Mouse (Mus musculus) fat pad, adult 2 months (tissue): ENCODE data around the gene Abca3.
"Not testable (repeated sequence)": the region's sequence is repeated elsewhere in the genome, so short reads cannot be mapped to it uniquely, and the experiment has no call there.

ENCODE experiments used
- DNase-seq: peaks from one replicate; pipeline ENCODE4 v3.0.0-alpha.2; 2011; ENCODE audit warnings: low read depth, low spot score; ENCODE audit errors: extremely low read depth

The Abca3 gene

DNA sequence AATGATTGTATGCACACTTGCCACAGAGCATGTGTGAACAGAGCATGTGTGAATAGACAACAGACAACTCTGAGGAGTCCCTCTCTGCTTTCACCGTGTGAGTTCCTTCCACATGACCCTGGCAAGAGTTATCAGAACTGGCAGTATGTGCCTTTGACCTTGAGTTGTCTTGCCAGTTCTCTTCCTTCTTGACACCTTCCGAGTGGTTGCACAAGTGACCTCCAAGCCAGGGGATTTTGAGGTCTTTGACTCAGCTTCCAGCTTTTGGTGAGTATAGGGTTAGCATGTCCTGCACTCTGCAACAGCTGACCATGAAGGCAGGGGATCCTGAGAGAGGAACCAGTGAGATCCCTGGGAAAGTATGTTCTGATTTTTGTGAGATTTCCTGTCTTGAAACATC lies 26.7 kb downstream of the Abca3 start:
- DNase-seq, result no peak

DNA sequence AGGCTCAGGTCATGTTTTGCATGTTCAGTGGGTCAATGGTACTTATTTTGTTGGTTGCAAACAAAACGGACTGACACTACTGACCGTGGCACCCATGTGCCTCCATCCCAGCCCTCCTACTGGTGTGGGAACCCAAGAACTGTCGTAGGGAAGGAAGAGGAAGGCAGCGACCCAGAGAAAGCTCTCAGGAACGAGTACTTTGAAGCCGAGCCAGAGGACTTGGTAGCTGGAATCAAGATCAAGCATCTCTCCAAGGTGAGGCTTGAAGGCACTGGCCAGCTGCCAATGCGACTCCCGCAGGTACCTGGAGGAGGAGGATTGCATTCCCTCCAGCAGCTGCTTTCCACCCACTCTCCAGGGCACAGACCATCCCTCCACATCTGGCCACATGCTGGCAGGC lies 32.0 kb downstream of the Abca3 start:
- no peak for DNase-seq

DNA sequence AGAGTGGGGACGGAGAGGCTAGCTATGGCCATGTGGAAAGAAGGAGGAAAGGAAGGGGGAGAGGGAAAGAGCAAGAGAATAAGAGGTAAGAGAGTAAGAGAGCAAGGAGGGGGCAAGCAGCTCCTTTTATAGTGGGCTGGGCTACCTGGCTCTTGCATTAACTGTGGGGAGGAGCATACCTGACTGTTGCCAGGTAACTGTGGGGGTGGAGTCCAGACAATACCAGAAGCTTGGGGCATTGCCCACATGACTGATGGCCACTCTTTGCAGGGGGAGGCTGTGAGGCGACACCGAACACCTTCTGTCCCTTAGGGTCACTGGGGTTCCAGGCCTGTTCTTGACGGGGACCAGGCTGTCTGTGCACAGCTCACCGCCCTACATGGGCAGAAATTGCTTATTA lies 37.0 kb downstream of the Abca3 start:
- no peak for DNase-seq

DNA sequence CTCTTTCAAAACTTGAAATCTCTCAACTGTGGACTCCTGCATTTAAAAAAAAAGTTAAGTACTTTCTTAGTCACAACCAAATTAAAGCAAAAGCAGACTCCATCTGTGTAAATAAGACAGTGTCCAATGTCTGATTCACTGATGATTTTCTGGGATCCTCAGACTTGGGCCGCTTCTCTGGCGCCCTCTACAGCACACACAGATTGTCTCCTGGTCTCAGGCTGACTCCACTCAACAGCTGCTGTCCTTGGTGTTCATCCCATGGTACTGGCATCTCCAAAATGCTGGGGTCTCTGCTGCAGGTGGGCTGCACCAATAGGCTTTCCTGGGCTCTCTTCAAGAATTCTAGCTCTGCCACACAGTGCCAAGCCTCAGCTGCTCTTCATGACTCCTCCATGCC lies 38.1 kb downstream of the Abca3 start:
- DNase-seq, result no peak

DNA sequence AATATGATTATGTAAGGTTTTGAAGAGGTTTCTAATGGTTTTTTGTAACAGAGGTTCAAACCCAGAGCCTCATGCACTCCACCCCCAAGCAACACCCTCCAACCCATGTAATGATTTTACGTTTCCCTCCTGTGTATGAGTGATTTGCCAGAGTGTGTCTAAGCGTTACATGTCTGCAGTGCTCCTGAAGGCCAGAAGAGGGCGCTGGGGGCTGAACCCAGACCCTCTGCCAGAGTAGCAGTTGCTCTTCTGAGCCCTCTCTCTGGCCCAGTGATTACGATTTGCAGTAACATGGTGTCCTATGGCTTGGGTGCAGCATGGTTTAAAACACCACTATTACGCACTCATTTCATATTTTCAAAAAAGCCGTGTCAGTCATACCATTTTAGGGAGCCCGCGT lies 39.4 kb downstream of the Abca3 start:
- no peak for DNase-seq

DNA sequence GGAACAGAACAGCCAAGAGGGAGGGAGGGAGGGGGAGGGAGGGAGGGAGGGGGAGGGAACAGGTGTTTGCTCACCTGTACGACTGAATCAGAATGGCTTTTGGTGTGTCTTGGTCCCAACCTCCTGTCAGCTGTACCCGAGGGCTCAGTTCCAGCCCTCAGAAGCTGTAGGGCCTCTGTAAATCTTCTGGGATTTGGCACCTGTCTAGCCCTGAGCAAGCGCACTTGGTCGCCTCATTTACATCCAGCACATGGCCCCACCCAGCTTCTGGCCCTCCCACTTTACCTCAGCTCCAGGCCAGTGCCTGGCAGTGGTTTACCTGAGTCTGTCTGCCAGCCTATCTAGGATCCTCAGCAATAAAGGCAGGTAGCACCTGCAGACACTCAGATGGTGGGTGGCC lies 41.8 kb downstream of the Abca3 start:
- peak; percentile 42 for DNase-seq

DNA sequence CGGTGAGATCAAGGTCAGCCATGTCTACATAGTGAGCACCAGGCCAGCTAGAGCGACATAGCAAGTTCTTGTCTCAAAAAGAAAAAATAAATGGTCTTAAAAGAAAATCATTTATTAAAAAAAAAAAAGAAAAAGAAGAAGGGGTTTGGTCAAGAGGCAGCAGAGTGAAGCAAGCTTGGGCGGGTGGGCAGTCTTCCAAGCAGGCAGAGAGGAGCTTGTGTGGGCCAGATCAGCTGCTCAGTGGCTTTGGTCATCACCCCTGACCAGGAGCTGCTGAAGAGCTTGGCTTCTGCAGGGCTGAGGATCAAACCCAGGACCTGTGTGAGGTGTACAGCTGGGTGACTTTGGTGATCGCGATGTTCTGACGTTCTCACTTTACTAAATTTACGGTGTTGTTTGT lies 42.7 kb downstream of the Abca3 start:
- no peak for DNase-seq

DNA sequence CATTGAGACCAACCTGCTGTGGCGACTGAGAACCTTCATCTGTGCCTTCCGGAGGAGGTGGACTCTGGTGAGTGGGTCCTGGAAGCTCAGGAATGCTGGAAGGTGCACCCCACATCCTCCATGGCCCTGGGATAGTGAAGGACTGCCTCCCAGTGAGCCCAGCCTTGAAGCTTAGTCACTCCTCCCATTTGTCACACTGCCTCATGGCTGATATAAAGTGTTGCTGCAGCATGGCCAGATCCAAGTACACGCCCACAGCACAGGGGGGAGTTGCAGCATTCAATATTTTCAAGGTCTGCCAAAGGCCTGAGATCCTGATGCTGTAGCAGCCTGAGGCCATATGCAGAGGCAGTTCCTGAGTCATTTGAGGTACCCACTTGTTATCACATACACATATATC lies 50.6 kb downstream of the Abca3 start:
- no peak for DNase-seq

DNA sequence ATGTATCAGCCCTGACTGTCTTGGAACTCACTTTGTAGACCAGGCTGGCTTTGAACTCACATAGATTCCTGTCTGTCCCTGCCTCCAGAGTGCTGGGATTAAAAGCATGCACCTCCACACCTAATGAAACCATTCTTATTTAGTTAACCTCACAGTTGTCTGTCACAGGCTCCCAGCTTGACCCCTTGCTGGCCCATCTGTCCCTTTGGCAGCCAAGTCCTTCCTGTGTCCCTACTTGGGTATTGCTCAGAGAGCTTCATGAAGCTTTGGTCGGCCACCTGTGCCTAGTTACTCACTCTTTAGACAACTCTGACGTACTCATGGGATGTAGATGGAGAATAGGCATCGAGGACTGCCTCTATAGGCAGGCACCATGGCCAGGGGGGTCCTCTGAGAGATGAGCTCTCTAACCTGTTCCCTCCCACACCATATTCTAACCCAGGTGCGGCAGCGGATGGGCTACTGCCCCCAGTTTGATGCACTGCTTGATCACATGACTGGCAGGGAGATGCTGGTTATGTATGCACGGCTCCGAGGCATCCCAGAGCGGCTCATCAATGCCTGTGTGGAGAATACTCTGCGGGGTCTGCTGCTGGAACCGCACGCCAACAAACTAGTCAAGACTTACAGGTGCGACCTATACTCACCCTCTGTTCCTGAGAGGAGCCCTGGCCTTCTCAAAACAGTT lies 55.5 kb downstream of the Abca3 start:
- no peak for DNase-seq

DNA sequence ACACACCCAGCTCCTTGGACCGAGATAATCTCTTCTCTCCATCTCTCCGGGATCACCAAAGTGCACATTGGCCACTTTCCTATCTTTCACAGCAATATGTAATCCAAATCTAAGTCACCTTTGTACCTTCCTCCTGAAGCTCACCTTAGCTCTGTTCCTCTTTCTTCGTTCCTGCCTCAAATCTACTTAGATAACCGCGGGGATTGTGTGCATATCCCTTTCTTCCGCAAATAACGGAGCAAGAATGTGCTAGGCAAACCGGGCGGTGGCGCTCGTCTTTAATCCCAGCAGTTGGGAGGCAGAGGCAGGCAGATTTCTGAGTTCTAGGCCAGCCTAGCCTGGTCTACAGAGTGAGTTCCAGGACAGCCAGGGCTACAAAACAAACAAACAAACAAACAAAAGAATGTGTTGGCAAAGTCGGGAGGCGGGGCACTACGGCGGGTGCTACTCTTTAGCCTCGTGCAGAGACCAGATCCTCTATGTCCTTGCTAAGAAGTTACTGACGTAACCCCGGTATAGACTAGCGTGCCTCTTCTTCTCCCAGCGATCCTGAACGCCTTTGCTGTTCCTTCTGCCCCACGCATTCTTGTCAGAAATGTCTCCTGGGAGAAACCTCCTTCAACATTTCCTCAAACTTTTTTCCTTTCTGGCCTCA lies 61.9 kb downstream of the Abca3 start:
- no peak for DNase-seq

DNA sequence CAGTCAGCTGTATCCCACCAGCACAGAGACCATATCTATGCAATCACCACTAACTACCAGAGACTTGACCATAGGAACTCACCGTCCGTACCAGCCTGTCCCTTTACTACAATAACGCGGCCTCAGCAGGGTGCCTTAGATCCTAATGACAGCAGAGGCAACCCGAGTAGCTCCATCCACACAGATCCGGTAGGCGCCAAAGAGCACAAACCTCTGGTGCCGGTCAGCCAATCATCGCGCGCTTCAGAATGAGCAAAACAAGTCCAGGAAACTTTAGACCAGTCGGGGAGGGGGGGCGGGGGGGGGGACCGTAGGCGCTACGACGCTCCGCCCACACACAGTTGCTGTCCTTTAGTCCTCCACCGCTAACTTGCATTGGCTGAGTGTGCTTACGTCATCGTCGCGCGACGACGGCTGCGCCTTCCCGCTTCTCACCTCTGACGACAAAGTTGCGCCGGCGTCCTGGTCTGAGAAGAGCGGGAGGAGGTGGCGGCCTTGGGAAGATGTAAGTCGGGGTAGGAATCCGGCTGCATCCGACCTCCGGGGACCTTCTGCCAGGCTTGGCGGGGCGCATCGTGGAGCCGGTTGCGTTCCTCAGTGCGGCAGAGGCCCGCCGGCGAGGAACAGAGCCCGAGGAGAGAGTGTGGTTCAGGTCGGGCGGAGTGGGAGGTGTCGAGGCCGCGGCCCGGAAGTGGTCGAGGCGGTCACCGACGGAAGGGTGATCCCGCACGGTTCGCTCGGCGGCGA lies 62.7 kb downstream of the Abca3 start, which contains the start of gene Rnps1:
Gene Rnps1 (plus strand): TSS at position 336 of the 747 bp plus-strand sequence.
- peak; percentile 82 for DNase-seq

DNA sequence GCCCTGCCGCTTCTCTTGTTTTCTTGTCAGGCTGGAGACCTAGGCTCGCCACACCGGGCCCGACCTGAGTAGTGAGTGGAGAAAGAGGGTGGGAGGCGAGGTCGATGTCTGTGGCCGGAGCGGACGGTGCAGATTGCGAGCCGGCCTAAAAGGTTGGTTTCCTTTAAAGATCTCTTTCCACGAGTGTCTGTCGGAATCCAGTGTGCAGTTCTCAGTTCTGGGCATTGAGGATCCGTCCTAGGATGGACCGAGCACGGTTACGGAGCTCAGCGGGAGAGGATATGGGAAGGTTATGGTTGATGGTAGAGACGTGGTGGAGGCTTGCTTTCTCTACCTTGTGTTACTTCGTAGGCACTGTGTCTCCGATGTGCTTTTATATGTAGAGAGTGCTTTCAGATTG lies 63.3 kb downstream of the Abca3 start:
- no peak for DNase-seq

DNA sequence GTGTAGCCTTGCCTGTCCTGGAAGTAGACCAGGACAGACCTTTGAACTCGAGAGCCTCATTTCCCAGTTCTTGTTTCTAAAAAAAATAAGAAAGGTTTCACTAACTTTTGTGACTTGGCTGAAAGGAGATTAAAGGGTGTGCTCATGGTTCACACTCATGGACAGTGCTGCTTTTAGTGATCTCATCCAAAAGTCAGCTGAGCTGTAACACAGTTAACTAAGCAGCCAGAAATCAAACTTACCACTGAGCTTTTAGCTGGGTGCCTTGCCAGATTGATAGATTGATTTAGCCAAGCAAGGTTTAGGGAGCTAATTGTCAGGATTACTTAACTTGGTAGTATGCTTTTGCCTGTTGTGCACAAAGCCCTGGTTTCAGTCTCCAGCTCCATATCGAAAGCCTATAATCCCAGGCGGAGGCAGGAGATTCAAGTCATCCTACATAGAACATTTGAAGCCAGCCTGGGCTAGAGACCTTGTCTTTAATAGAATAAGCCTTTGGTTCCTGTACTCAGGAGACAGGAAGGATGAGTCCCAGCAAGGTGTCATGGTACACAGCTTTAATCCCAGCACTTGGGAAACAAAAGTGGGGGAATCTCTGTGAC lies 64.4 kb downstream of the Abca3 start:
- DNase-seq, result peak; percentile 73

DNA sequence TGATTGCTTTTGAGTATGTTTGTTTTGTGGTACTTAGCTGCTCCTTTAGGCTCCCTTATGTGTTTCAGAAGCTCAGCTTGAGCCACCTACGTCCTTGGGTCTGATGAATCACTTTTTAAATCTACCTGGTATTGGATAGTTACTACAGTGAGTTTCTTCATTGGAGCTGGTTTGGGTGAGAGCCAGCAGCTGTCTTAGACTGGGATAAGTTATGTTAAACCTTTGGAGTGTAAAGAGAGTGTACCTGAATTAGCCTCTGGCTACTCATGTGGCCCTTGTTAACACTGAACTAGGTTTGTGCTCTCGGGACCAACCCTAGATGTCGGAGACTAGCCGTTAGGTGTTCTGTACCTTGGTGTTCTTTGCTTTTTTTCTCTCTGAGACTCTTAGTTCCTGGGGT lies 71.4 kb downstream of the Abca3 start:
- peak; percentile 59 for DNase-seq

DNA sequence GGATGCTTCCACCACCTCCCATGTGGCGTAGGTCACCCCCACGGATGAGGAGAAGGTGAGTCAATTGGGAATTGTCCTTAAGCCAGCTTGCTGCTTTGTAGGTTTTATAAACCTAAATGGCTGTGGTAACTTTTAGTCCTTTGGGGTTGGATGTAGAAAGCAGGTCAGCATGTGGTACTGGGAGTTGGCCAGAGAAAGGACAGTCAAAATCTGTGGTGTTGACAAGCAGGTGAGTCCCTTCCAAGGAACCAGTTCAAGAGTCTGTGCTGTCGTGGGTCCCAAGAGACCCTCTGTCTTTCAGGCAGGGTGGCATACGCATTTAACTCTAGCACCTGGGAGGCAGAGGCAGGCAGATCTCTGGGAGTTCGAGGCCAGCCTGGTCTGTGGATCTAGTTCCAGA lies 72.7 kb downstream of the Abca3 start:
- no peak for DNase-seq

DNA sequence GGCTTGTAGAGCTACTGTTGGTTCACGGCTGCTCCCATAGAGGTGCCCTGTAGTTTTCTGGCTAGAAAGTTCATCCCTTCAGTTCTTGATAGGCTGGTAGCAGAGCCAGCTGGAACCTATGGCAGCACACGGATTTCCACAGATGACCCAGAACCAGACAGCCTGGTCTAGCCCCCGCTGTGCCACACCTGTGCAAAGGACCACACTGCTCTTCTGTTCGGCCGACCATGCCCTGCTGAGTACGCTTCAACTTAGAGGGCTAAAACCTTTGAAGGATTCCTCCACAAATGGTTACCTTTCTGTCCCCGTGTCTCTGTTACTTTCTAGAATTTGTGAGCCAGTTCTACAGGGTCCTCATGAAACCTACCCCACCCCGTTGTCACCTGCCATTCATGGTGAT lies 73.6 kb downstream of the Abca3 start:
- DNase-seq, result not testable (repeated sequence)

DNA sequence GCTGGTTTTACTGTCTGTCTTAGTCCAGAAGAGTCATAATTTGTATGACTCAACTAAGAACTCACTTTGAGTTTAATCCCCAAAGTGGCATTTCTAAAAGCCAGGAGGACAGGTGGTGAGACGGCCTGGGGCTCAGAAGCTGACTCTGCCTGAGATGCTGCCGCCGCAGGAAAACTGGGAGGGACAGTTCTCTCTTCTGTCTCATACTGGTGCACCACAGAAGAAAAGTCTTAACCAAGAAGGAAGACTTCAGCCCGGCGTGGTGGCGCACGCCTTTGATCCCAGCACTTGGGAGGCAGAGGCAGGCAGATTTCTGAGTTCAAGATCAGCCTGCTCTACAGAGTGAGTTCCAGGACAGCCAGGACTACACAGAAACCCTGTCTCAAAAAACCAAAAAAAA lies 74.2 kb downstream of the Abca3 start:
- no peak for DNase-seq

DNA sequence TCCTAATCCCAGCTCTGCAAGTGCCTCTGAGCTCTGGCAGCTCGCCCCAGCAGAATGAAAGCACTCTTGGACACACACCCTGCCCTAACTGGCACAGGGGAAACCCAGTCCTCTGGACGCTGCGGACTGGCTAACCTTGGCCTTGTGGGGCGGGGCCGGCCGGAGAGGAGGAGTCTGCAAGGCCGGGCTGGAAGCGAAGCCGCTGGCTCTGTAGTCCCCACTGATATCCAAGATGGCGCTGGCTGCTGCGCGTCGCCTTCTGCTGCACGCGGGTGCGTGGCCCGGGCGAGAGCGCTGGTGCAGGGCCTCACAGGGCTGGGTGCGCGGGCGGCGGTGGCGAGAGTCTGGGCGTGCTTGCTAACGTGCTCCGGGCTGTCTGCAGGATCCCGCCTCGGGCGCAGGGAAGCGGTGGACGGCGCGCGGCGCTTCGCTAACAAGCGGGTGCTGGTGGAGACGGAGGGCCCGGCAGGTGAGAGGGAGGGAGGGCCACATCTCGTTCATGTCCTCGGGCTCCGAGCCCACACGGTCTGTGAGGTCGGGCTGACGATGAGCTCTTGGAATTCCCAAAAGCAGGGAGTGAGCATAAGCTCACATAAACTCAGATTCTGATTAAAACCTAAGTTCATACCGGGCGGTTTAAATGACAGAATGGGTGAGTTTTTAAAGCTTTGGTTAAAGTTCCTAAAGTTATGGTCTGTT lies 74.9 kb downstream of the Abca3 start, which contains the start of gene Eci1:
Gene Eci1 (plus strand): TSS at position 171 of the 699 bp plus-strand sequence.
- peak; percentile 90 for DNase-seq

DNA sequence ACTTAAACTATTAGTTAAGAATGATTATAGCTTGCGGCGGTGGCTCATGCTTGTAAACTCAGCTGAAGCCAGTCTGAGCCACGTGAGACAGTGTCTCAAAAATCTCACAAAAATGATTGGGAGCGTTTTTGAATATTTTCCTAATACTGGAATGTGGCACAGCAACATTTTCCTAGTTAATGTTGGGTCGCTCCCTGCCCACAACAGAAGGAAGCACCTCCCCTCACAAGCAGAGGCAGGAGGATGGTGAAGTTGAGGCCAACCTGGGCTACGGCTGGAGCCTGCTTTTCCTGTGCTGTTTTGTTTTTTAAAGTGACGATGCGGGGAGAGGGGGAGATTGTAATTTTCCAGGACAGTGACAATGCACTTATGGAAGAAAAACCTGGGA lies 75.4 kb downstream of the Abca3 start:
- no peak for DNase-seq

DNA sequence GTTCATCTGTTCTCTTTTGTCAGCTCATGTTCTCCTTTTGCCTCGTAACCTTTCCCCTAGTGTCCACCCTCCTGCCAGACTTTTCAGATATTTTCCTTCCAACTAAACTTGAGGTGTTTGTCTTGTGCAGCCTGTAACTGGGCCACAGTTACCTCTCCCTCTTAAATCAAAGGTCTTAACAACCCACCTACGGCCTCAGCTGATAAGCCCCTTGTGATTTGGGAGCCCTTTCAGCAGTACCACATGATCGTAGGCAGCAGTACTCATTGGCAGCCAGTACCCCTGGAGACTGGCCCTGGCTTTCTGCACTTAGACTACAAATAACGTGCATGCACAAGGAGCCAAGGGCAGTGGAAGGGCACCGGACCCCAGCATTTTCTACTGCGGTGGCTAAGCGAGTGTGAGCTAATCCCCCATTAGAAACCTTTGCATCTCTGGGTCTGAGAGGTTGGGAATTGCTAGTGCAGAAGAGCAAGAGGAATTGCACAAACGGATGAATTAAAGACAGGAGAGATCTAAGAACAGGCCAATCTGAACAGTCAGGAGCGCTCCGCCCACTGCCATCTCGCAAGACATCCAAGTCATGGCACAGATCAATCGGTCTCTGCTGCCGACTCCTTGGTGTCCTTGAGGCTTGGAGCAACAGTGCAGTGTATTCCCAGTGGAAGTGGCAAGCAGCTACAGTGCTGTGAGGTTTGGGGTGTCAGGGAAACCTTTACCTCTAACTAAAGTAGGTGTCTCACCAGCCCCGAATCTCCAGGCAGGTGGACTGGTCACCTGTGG lies 77.6 kb downstream of the Abca3 start:
- no peak for DNase-seq
